Mouse (Mus musculus) telencephalon, adult 2 months (tissue): Measurements from ENCODE around the gene Fst.

Experiments used
- DNase-seq: peaks from one replicate; pipeline ENCODE4 v3.0.0-alpha.2; 2011; ENCODE audit warnings: low read depth, low spot score

Gene Fst

GRCm38 (mm10) chr13:114419364-114419763, 39.4 kb downstream of the Fst start:
- DNase-seq: no peak

DNA sequence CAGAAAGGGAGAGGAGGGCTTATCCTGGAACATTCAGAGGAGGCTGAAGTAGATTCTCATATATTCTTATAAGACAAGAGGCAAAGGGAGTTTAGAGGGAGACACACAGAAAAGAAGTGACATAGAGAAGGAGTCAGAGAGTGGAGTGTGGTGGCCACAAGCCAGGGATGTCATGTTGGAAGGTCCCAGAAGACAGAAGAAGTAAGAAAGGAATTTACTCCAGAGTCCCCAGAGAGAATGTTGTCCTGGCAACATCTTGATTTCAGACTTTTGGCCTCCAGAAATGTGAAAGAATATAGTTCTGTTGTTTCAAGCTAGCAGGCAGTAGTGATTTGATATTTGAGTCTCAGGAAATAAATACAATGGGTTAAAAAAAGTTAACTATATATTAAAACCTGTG, 46.4 kb downstream of the Fst start:
- DNase-seq: no peak

DNA sequence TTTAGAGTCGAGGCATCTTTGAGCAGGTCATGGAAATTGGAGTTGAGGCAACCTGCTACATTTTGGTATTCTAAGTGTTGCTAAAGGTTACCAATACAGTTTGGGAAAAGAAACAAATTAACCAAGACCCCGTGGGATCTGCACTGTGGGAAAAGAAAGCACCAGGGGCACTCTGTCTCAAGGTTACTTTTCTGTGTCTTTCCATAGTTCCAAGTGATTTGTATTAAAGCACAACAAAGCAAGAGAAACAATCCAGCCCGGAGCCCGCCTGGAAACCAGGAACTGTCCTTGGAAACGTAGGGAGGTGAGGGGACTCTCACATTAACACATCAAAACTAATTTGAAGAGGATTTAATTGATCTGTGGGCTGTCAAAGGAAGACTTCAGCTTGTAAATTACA, 51.9 kb downstream of the Fst start:
- DNase-seq: no peak

- no peak for DNase-seq
These were observed 52.3 kb downstream of the Fst start for GRCm38 (mm10) chr13:114406424-114406823.

GRCm38 (mm10) chr13:114405100-114405715, 53.5 kb downstream of the Fst start:
- no peak for DNase-seq
